Mouse (Mus musculus): ENCODE results near the gene Wdr25.

Wdr25 gene

DNA sequence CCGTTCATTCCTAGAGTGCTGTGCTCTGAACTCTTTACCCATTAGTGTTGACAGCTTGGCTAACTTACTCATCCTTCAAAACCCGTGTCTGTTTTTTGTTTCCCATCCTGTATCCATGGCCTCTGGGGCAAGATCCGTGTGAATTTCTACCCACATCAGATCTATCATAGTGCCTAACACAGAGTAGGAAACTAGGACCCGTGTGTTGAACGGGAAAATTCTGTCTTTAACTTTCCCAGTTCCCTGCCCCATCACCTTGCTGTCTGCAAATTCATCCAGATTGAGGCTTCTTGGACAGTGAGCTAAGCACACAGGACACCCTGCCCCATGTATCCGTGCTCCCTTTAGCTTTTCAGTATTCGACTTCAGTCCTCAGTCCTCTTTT is 993 bp downstream of the Wdr25 start:
- no peak for DNase-seq (ENCODE audit: low read depth, low spot score)

DNA sequence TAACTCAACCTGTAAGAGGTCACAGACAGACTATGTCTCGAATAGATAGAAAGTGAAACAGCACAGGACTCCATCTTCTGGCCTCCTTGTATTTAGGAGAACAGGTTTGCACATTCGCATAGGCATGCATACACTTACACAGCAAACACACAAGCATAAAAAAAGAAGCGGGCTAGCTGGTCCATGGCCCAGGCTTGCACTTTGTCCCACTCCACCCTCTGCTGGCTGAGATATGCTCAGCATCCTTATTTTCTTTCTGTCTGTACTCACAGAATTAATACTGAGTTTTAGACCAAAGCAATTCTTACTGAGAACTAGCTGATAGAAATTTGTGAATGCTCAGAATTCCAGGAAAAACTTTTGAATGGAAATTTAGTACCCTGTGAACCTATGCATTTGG is 2.6 kb downstream of the Wdr25 start:
- no peak for DNase-seq (ENCODE audit: low read depth, low spot score)

DNA sequence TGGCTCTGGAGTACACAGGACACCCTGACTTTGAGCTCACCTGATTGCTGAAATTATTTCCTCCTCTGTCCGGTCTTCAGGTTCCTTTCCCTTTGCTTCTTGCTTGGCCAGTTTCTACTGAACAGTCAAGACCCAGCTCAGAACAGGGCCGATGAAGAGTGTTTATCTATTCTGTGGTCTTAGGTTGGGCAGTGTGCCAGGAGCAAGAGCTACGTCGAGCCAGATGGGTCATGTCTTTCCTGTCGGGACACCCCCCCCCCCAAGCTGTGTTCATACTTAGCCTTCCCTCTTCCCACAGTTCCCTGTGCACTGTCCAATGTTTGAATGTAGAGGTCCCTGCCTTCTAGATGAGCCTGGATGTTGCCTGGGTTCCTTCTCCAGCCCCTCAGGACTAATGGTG is 7.9 kb downstream of the Wdr25 start:
- DNase-seq (ENCODE audit: low read depth, low spot score), result no peak

DNA sequence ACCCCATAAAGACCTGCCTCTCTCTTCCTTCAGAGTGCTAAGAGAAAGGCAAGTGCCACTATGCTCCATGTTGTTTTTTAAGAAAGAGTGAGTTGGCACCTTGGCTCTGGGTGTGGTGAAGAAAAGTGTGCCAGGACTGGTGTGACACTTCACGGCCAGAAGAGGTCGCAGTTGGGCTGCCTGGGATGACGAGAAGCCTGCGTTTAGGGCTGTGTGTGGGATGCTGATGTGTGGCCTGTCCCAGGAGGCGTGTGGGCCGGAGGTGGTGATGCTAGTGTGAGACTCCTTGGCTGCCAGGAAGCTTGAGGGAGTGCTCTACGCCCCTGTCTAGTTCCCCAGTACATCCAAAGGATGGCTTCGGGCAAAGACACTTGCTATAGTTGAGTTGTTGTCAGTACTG is 9.5 kb downstream of the Wdr25 start:
- DNase-seq (ENCODE audit: low read depth, low spot score), result peak; percentile 62

DNA sequence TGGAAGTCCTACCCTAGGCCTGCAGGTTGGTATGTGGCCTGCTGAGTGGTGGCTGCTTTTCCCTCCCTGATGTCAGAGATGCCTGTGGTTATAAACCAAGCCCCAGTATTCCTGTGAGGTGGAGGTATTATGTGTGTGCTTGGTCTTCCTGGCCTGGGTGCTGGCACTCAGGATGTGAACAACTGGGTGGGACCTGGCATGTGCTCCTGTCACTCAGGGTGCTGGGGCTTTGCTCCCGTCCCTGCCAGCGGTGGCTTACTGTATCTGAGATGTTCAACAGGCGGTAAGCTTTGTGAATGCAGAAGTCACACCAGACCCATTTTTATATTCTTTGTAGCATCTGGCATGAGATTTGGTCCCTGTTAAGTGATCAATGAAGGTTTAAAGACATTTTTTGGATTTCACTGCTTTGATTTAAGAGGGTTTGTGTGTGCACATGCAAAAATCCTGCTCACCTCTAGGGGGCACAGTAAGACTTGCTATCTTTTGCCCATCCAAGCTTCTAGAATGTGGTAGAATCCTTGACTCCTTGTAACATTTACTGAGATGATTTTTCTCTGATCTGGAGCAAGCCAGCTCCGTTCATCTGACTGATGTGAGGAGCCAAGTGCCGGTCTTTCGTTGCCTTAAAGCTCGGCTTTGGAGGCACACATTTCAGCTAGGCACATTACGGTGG is 10.3 kb downstream of the Wdr25 start:
- DNase-seq (ENCODE audit: low read depth, low spot score), result peak; percentile 67

DNA sequence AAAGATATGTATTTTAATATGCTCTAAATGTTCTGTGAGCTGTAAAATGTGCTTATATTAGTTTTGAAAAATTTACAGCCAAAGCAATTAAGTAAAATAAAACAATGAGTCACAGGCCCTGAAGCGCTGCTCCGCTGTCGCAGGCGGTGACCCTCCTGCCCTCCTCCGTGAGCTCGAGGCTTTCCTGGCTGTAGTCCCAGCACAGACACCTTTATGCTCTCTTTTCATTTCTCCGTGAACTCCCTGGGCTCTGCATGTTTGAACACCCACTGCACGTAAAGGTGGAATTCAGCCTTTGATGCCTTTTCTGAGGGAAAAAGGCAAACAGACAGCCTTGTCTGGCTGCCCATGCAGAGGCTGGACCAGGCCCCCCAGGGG is 10.8 kb downstream of the Wdr25 start:
- DNase-seq (ENCODE audit: low read depth, low spot score), result no peak

DNA sequence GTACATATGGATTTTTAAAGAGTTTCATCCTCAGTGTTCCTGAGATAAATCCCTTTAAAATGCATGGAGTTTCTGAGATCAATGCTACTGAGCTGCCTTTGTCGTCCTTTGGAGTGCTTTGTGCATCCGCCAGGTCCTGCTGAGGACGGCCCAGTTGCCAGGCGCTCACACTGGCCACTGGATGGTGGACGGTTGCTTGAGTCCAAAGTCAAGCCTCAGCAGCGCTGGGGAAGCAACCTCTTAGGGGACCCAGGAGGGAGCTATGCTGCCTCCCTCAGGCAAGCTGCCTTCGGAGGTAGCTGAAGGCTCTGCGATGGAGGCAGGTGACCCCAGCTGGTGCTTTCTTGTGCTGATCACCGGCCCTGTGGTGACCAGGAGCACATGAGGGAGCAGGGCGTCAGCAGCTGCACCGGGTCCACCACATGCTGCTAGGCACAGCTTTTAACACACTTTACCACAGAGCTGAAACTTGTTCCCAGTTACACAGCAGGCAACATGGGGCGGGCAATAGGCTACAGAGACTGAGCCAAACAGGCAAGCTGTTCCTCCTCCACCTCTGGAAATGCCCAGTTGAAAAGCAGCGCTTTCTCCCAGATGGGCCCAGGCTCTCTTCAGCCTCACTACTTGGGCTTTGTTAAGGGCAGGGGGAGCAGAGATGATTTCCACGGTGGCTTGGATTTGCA is 12.3 kb downstream of the Wdr25 start:
- no peak for DNase-seq (ENCODE audit: low read depth, low spot score)

DNA sequence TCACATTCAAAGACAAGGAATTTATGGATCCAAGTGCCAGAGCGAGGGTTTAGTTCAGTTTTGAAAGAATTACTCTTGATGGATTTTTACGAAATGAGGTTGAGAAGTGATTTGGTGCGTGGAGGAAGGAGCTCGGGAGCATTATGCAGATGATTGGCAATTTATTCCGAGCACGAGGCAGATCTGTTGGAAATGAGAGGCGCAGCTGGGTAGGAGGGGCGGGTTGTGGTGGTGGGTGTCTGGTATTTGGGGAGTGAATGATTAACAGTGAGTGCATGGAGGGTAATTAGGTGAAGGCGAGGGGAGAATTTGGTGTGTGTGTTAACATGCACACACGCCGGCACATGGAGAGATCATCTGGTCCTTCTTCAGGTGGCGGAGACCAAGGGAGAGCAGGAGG is 13.0 kb downstream of the Wdr25 start:
- no peak for DNase-seq (ENCODE audit: low read depth, low spot score)

DNA sequence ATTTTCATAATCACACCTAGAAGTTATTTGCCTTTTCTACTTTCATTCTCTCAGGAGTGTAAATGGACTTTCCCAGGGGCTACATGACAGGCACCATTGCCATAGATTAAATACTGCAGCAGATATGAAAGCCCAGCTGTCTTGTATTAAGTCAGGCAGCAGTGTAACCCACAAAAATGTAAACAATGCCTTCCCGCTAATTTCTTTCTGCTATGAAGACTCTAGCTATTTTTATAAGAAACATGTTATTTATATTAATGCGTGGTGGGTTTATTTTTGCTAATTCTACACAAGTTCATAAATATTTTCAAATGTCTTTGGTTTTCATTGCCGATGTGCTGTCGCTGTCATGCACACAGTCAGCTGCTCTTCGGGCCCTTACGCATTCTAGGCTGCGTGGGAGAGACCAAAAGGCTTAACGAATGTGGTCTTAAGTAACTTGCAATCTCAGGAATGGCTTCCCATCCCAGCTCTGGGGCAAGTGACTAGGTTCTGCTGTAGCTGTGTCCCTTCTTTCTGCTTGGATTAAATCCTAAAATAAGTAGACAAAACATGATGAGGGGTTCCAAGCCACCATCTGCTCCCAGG is 16.5 kb downstream of the Wdr25 start:
- DNase-seq (ENCODE audit: low read depth, low spot score), result no peak

DNA sequence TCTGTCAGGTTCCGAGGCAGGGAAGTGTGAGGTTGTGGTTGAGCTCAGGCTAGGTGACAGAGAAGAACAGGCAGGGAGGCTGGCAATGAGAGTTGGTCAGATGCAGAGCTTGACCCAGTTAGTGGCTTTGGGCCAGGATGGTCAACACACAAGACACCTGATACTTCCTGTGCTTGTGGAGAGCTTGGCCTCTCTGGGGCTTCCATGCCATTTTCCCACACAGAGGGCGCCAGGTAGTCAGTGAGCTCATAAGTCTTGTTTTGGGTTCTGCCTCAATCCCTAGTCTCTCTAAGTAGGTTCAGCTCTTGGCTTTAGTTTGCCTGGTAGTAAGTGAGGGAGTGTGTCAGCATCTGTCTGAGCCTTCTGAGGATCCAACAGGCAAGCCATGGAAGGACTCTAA is 19.0 kb downstream of the Wdr25 start:
- no peak for DNase-seq (ENCODE audit: low read depth, low spot score)

DNA sequence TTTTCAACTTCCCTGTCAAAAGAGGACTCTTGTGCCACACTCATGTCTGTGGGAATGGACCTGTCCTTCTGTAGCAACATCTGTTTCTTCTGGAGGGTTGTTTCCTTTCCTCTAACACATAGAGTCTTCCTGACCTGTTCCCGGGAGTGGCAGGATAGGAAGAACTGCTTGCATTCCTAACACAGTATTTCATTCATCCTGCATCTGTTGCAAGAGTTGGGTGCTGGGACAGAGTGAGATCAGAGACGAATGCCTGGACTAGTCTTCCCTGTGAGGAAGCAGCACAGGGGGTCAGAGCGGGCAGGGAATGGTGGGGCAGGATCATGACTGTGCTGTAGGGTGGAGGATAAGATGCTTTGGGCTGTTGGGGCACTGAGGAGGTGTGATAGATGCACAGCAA is 20.8 kb downstream of the Wdr25 start:
- no peak for DNase-seq (ENCODE audit: low read depth, low spot score)

DNA sequence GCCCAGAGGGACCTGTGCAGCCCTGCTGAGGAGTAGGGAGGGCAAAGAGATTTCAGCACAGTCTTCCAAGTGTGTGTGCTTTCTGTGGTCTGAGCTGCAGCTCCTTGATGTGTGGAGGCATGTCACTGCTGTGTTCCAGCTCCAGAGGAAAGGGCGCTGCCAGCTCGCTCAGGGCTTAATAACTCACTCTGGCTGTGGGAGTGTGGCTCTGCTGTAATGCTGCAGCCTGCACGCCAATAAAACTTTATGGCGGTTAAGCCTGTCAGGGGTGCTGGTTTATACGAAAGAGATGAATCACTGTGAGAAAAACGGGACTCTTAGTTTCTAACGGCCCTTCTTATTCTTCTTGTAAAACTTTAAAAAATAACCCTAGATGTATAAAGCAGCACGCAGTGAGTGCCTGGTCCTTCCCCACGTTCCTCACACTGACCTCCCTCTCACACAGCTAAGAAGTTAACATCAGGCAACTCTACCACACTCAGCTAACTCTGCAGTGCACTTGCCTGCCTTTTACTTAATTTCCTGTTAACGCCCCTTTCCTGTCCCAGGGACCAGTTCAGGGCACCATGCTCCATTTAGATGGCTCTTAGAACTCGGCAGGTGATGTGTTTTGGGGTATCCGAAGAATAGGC is 21.4 kb downstream of the Wdr25 start:
- DNase-seq (ENCODE audit: low read depth, low spot score), result peak; percentile 47

DNA sequence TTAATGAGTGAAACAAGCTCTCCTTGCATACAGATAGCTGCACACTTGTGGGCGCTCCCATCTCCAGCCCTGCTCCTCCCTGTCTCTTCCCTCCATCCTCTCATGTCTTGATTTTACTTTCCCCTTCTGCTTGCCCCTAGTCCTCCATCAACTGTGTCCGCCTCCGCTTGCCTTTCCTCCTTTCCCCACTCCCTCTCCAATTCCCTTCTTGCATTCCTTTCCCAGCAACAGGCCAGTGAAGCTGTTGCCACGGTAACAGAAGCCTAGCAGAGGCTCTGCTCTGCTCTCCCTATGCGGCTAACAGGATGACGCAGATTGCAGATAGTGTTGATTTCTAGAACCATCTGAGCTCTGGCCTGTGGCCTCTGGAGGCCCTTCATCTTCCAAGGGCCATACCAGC is 22.5 kb downstream of the Wdr25 start:
- DNase-seq (ENCODE audit: low read depth, low spot score), result peak; percentile 75

DNA sequence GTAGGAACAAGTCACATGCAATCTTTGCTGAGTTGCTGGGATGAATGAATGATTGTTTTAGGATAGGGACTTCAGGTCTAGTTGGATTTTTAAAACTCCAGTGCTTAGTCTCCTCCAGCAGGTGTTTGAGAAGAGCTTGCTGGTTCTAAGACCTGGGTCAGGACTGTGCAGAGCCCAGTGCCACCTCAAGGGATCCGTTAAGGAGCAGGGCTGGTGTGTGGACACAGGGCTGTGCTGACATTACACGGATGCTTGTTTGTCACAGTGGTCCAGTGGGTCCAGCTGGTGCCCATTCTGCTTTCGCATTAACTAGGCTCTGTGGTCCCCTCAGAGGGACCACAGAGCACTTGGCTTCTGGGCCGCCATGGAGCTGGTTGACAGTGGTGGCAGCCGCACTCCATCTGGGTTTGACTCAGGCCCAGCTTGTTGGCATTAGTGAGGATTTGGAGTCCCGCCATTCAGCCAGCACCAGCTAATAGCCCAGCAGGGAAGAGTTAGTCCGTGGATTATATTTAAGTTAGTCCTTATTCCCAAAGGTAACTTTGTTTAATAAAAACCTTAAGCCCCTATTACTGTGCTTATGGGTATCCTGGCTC is 23.1 kb downstream of the Wdr25 start:
- no peak for DNase-seq (ENCODE audit: low read depth, low spot score)

DNA sequence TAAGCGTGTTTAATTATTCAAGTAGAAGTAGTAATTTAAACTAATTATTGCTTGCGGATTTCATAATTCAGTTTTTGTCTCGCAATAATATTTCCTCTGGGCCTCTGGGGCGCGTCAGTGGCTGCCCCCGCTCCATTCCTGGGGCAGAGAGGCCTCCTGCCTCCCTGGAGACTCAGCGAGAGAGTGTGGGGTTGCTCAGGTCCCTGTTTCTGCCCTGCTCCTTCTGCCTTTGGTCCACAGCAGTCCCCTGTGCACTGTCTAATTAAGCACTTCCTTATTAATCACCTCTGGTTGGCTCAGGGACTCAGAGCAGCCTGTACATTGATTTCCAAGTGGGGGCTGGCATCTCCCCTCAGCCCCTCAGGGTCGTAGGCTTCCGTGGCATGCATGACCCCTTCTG is 24.1 kb downstream of the Wdr25 start:
- DNase-seq (ENCODE audit: low read depth, low spot score), result no peak

DNA sequence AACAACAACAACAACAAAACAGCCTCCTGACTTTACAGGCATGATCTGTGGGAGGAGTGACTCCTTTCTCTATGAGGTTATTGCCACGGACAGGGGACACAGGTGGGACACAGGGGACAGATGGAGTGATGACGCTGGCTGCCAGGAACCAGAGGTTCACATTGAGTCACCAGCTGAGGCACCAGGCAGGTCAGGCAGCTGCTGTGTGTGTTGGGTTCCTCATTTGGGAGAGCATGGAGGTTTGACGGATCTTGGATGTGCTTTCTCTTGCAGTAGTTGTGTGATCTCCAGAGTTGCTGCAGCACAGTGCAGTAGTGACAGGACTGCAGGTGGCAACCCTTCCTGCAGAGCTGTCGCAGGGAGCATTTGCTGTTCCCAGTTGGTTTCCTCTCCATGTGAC is 25.3 kb downstream of the Wdr25 start:
- DNase-seq (ENCODE audit: low read depth, low spot score), result no peak

DNA sequence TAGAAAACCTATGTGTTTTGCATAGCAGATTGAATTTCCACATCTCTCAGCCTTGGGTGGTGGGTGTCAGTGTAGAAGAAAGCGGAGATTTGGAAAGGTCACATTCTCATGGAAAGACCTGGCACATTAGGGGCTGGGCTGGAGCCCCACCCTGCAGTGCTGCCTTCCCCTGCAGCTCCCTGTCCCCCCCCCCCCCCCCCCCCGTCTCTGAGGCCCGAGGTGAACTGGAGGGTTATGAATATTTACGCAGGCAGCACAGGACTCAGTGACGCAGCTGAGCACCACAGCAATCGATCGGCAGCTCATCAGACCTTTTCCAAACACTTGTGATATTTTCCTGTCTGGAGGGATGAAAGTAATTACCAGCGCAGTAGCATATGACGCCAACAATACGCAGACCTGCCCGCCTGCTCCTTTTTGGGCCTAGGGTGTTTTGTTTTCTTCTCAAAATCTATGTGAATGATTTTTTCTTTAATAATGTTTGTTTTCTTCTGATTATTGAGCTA is 33.2 kb downstream of the Wdr25 start:
- no peak for DNase-seq (ENCODE audit: low read depth, low spot score)

DNA sequence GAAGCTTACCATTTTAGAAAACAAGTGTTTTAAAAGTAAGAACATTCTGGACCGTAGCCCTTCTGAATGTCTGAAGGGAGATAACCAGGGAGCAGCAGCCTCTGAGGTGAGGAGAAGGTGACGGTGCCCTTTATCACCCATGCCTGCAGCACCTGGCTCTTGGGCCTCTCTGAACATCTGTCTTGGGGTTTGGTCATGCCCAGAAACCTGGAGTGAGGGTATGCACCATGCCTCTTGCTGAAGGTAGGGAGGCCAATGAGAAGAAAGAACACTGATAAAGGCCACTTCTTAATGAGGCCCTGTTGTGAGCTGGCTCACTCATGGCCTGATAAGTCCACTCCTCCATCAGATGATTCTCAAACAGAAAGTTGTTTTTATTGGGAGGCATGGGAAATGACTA is 34.8 kb downstream of the Wdr25 start:
- no peak for DNase-seq (ENCODE audit: low read depth, low spot score)

DNA sequence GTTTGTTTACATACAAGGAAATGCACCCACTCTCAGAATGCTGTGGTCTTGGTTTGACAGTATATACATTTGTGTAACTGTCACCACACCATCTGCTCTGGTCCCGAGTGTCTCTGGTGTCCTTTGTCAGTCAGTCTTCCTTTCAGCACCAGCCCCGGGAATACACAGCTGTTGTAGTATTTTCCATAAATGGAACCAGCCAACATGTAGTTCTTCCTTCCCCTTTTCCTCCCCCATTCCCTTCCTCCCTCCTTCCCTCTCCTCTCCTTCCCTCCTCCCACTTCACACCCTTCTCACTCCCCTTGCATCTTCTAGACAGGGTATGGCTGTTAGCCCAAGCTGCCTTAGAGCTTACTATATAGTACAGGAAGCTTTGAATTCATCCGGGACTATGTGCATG is 36.0 kb downstream of the Wdr25 start:
- DNase-seq (ENCODE audit: low read depth, low spot score), result no peak

DNA sequence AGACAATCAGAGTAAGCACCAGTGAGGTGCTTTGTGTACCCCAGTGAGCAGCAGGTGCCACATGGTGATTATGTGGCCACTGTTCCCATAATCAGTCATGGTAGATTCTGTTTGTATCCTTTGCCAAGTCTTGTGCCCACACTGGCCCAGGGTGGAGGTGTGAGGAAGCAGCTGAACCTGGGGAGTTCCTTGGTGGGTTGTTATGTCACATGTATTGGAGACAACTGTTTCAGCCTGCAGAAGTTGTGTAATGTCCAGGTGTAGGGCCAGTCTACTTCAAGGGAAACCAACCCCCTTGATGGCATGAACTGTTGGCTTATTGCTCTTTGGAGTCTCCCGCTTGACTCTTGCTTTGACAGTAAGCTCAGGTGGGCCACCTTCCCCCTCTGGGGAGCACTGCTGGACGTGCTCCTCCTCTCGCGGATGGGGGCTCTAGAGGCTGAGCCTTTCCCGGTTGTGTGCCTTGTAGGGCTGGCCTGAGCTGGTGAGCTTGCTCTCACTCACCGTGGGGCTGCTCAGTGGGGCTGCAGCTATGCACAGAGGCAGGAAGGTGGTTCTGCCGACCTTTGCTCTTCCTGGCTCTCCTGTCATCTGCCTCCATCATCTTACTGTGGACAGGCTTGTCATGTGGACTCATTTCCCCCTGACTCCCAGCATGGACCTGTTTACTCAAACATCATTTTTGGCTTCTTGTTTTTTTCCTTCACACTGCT is 38.1 kb downstream of the Wdr25 start:
- DNase-seq (ENCODE audit: low read depth, low spot score), result no peak

DNA sequence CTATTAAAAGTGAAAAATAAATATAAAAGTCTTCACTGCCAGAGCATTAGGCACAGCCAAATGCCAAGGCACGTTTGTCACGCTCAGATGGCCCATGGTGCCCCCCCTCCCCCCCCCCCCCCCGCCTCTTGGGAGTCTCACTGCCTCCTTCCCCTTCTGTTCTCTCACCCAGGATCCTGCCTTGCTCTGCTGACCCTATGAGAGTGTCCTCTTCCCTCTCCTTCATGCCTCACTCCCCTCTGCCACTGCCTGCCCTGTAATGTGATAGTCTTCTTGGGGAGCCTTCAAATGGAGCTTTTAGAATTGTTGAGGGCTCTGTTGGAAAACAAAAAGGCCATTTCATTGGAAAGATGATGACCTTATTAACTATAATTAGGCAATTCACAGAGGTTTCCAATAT is 38.7 kb downstream of the Wdr25 start:
- no peak for DNase-seq (ENCODE audit: low read depth, low spot score)

DNA sequence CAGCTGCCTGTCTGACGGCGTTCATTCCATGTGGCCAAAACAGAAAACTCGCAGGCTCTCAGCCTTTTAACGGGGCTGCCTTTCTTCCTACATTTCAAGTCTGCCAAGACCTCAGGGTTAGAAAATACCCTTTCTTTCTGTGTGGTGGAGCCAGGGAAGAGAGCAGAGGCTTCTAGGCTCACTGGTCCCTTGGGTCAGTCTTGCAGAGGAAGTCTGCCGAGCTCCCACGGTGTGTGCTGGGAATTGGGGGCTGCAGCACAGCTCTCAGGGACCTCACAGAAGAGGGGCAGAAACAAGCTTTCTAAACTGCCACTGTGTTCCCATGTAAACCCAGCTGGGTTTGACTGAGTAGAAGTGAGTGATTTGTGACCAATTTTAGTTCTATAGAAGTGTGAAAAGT is 40.8 kb downstream of the Wdr25 start:
- no peak for DNase-seq (ENCODE audit: low read depth, low spot score)
